Mouse (Mus musculus) heart, postnatal 0 days (tissue): ENCODE results near the gene Cox6a2.

ENCODE experiments used
- CTCF ChIP-seq: IDR thresholded peaks from 2 replicates; pipeline ENCODE4 v1.5.1; 2016; ENCODE audit warnings: antibody characterized with exemption, control low read depth, low read depth
- EP300 ChIP-seq: IDR thresholded peaks from 2 replicates; pipeline ENCODE4 v1.6.1; 2016; ENCODE audit warnings: antibody characterized with exemption, low read depth

GRCm38 (mm10) chr7:128205695-128206094 lies 492 bp downstream of the Cox6a2 start:
- no peak for TF ChIP-seq CTCF
- TF ChIP-seq EP300 = no peak
